Mouse (Mus musculus) retina, postnatal 1 day (tissue): Measurements from ENCODE around the gene Ins2.

ENCODE experiments used
- DNase-seq: peaks from one replicate; pipeline ENCODE4 v3.0.0-alpha.2; 2012

Gene Ins2

DNA sequence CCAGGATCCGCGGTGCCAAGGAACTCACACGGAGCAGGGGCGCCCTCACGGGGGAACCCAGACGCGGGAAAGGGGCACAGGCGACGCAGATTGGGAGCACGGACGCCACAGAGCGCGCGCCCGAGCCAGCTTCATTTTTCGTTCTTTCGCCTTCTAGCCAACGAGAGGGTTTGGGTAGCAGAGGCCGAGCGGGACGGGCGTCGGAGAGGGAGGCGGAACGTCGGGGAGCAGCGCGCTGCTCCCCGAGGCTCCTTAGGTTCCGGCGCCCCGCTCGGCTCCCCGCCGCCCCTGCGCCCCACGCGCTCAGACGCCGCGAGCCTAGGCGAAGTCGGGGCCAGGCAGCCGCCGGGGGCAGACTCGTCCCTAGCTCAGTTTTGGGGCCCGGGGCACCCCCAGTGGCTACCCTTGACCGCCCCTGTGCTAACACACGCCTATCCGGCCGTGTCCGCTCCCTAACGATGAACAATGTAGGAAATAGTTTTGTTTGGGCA lies 79.2 kb downstream of the Ins2 start:
- DNase-seq, result peak; percentile 53

DNA sequence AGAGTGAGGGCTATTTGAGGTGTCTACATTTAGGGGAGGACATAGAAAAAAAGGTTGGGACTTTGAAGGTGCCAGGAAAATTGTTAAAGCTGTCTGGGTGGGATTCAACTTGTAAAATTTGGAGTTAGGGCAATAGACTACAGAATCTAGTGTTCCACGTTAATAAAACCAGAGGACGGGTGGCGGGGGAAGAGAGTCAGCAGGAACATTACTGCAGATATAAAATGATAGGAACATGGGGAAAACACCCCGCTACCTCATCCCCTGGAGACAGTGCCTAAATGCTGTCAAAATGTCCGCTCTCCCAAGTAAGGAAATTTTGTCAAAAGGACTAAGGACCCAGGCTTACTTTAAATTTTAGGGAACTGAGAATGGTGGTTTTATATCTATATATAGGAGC lies 80.0 kb downstream of the Ins2 start:
- DNase-seq, result no peak

DNA sequence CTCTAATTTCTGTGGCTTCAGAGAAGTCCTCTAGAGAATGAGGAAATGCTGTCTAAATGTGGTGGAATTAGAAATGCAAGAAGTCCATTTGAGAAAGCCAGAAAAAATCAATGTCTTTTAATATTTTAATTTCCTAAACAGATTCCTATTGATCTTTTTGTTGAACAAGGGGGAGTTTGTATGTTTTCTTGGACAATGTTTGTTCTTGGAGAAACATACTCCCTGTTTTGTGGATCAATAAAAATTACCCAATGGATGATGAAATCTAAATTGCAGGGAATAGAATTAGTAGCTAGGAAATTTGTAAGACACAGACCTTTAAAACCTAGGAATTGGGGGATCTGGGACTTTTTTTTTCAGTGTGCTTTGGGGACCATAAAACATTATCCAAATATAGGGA lies 81.4 kb downstream of the Ins2 start:
- DNase-seq, result no peak

DNA sequence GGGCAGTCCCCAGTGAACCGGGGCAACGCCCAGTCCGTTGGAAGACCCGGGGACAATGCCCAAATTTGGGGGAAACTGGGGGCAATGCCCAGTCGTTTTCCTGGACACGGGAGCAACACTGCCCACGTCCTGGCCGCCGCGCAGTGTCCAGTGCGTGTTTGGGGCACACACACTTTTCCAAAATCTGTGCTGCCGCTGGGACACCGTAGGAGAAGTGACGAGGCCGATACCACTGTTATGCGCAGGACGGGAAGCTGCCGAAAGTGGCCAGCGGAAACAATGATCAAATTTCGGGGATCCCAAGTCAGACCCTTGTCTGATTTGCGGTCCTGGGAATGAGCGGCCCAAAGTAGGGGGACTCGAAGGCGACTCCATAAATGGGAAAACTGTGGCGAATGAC lies 82.1 kb downstream of the Ins2 start:
- DNase-seq, result no peak

DNA sequence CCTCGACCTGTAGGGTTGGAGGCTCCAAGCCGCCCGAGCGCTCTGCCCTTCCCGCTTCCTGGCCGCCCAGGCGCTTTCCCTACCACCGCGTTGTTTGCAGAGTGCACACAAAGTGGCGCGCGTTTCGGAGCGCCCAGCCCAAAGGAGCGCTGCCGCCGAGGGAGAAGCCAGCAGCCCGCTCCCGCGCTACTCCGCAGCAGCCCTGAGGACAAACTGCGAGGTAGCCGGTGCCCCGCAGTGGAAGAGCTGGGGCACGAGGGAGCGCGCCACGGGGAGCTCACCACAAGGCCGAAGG lies 82.6 kb downstream of the Ins2 start:
- DNase-seq, result peak; percentile 65

DNA sequence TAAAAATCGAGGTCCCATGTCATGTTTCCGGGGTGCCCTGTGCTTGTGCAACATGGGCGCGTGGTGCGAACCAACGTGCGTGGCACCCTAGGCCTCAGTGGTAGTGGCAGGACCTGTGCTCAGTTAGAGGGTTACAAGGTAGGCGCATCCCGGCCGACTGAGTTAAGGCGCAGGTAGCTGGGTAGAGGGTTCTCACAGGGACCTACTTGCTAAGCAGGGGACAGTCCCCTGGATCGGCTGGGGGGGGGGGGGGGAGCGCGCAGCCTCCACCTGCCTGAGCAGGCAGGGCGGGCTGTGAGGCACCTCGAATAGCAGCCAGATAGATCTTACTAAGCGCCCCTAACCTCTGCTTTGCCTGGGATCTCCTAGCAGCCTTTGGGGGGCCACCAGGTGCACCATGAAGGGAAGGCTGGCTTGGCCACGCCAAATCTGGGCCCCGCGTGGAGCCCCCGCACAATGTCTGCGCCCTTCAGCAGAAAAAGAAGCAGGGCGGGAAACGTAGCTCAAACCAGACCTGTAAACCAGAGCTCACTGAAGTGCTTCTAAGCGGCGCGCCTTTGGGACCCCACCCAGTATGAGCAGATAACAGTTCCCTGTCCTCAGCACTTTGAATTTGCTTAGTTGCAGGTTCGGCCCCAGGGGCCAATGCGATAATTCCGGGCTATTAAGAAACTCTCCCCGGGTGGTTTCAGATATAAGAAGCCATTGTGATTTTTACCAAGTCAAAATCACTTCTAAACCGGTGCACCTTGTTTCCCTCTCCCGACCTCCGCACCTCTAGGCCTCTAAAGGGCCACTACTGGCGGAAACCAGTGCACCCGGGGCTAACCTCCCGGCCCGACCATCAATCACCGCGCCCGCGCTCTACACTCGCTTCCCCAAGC lies 83.2 kb downstream of the Ins2 start:
- DNase-seq, result no peak

DNA sequence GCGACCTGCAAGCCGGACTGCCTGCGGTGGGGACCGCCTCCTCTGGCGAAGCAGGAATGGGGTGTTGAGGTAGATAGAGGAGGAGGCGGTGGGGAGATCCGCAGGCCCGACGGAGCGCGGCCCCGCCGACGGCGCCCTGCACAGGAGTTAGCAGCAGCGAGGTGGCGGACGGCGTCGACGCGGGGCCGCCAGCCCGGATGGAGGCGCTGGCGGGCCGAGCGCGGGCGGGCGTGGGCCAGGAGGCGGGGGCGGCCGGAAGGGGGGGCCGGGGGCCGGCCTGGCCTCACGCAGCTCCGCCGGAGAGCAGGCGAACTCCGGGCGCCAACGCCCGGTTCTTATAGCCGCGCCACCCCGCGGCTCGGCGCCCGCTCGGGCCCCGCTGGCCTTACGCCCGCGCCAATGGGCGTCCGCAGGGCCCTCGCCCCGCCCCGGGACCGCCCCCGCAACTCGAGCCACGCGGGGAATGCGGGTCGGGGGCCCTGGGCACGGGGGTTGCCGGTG lies 84.0 kb downstream of the Ins2 start:
- DNase-seq, result peak; percentile 71

DNA sequence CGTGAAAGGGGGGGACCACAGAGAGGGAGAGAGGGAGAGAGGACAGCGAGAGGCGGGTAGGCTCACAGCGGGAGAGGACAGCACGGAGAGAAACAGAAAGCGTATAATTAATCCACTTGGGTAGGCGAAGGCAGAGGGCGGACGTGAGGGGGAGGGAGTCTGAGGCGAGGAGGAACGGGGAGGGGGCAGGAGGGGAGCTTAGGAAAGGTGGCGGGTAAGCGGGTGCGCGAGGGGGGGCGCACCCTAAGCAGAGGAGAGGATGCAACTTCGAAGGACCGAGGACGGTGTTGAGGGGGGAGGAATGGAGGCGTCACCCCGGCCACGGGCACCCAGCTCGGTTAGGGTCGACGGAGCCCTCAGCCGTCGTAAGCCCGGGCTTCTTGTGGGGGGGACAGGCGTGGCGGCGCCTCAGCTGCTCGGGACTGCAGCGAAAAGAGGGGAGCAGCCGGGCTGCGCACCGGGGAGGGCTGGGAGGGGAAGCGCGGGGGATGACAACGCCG lies 84.5 kb downstream of the Ins2 start:
- DNase-seq, result peak; percentile 67

DNA sequence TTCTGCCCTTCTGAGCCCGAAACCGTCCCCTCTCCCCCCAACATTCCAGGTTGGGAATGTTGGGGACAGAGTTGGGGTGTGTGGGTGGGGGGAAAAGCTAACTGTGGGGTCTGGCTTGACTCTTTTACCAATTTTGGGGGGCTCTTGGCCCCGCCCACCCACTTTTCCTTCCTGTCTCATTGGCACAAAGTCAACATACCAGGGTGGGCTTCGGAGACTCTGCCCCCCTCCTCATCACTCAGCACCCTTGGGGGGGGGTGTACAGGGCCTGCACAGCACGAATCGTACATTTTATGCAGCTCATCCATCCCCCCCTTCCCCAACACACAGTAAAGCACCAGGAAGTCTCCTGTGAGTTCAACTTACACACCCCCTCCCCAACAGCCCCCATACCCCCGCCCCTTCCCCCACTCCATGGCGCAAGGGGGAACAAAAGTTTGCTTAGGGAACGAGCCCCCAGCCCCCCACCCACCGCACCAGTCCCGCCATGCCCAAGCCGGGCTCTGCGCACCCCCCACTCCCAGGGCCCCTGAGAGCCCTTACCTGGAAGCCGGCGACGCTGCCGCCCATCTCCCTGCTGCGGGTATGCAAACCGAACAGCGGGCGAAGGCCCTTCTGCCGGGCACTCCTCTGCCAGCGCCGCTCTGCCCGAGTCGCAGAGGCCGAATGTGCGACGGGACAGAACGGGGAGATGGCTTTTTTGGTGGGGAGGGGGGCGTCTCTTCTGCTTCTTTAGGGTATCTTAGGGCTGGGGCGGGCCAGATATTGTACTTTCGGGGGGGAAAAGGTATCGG lies 85.2 kb downstream of the Ins2 start:
- no peak for DNase-seq

DNA sequence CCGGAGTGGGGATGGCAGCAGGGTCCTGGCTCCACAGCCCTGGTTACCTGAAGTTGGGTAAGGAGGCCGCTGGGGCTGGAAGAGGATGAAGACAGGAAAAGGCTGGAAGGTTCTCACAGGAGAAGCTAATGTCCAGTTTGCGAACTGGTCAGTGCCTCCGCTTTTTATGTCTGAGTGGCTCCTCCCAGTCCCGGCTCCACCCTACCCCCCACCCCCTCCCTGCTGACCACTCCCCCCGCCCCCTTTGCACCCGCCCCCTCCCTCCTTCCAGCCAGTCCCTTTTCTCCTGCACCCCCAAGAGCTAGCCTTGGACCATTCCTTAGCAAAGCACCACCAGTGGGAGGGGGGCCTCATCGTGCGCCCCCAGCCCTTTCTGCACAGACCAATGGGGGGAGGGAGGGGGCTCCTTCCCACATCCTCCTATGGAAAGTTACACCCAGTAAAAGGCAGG lies 85.8 kb downstream of the Ins2 start:
- peak; percentile 47 for DNase-seq

DNA sequence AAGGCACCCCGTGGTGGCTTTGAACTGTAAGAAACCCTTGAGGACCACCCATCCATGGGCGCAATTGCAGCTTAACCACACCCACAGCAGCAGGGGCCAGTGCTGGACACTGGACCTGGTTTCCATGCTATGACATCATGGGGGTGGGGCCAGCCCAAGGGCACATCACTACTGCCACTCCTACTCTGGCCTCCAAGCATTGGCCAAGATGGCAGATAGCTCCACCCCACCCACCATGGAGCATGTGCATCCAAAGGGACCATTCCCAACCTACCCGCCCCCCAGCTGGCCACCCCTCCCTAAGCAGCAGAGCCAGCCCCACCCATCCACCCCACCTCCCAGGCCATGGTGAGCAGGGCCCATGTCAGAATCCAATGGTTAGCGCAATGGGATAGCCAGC lies 87.1 kb downstream of the Ins2 start:
- DNase-seq, result peak; percentile 48

DNA sequence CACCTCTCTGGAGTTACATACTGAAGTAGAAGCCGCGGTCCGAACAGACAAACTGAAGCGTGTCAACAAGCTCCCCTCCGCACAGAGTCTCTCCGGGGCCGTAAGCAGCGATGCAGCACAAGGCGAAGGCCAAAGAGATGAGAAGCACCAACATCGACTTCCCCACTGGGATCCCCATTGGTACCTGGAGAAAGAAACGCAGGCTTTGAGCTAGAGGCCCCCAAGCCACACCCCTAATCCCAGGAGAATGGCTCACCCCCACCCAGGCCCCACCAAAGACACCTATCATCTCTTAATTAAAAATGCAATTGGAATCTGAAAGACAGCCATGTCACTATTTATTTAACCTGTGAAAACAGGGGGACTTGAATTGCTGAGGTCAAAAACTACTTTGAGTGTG lies 87.5 kb downstream of the Ins2 start:
- no peak for DNase-seq

DNA sequence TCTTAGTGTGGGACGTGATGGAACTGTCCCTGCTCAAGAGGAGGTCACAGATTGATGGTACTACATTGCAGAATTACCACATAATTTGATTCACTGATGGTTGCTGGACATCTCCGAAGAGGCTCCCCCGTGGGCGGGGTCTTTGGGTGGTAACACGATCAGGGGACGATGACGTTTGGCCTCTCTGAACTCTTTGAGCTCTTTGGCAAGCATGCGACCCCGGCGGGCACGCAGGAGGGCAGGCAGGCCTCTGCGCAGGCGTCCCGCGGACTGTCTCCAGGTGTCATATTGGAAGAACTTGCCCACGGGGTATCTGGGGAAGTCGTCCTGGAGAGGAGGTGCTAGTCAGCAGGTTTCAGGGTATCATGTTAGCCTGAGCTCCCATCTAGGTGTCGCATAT lies 89.5 kb downstream of the Ins2 start:
- no peak for DNase-seq

DNA sequence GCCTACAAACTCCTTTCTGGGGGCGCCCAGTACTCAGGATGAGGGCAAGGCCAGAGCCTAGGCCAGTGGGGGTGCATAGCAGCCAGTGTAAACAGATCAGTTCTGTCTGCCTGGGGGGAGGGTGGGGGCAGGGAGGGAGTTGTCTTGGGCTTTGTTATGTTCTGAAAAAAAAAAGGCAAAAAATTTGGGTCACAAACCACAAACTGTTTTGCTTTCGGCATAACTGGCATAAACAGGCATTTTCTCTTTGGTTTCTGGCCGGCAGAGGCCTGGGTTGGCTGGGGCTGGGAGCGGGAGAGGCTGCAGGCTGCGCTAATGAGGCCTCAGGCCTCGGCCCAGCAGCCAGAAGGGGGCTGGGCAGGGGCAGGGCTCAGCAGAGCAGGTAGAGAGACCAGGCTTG lies 96.5 kb downstream of the Ins2 start:
- DNase-seq, result peak; percentile 30

DNA sequence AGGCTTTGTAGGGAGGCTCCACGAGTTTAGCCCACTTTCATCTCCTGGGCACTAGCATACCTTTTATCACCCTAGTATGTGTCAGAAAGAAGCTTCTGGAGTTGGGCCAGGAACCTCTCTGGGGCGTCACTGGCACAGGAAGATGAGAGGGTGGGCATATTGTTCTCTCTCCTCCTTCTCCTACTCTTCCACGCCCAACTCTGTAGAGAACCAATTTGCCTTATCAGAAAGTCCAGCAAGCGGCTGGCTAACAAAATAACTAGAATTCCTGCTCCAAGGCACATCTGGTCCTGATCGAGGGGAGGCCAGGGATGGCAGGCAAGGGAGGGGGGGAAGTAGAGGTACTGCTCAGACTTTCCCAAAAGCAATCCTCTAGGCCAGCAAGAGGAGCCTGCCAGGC lies 98.1 kb downstream of the Ins2 start:
- DNase-seq, result no peak

DNA sequence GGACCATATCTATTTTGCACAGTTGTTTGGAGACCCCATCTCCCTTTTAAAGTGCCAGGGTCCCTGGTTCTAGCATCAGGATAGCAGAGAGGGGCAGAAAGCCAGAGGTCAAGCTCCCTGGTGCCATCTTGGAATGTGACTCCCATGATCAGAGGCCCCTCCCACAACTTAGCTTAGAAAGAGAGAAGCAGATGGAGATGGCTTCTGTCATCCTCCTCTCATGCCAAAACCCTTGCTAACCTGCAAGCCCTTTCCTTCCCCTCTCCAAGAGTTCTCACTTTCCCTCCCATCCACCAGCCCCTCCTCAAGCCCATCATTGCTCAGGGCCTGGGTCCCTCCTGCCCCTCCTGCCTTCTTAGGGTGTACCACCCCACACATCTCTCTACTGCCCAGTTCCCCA lies 107.0 kb downstream of the Ins2 start:
- DNase-seq, result no peak

DNA sequence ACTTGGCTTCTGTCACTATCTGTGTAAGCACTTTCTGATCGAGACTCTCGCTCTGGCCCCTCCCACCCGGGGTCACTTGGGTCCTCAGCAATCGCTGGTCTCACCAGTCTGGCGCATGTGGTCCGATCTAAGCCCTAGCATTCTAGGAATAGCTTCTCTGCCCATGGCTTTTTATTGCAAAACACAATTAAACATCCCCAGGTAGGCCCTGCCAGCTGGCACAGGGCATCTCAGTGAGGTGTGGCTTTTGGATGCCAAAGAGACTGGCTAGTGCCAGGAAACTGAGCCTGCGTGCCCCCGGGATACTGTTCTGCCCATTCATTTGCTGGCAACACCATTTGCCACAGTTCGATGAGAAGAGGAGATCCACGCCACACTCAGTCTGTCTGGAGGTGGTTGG lies 112.5 kb downstream of the Ins2 start:
- no peak for DNase-seq

DNA sequence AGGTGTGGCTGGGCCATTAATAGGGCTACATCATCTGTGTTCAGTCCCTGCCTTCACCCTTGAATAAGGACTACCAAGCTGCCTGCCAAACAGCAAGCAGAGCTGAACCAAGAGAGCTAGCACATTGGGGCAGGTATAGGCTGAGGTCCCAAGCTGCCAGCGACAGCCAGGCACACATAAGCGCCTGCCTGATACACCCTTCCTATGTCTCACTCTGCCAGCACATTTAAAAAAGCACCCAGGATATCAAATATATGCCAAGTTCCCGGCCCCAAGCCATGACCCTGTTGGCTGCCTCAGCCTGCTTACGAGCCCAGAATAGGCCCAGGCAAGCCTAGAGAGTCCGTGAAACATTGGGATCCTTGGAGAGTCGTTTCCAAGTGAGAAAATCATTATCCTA lies 113.4 kb downstream of the Ins2 start:
- DNase-seq, result no peak
